Mouse (Mus musculus) T-cell, adult 2 months (primary cell): ENCODE results near the gene Dhrs1.

ENCODE experiments used
- DNase-seq: peaks from one replicate; pipeline ENCODE4 v3.0.0; 2022; ENCODE audit warnings: low spot score

Gene Dhrs1

GRCm38 (mm10) chr14:55762001-55762821 lies 16.7 kb upstream of the Dhrs1 start:
- DNase-seq, result no peak

GRCm38 (mm10) chr14:55761163-55761562 lies 15.7 kb upstream of the Dhrs1 start, which contains the start of gene Ltb4r2:
Gene Ltb4r2 (plus strand): TSS chr14:55761428.
- DNase-seq, result no peak

GRCm38 (mm10) chr14:55760156-55760555 lies 14.7 kb upstream of the Dhrs1 start:
- DNase-seq, result peak; percentile 84

GRCm38 (mm10) chr14:55758363-55758784 lies 12.9 kb upstream of the Dhrs1 start, which contains the start of gene Cideb:
Gene Cideb (minus strand): TSS chr14:55758458.
- DNase-seq, result no peak

GRCm38 (mm10) chr14:55757566-55757965 lies 12.1 kb upstream of the Dhrs1 start:
- no peak for DNase-seq

- DNase-seq, result no peak
Observed at GRCm38 (mm10) chr14:55747051-55747847, 1.8 kb upstream of the Dhrs1 start.

- DNase-seq, result no peak
Observed at GRCm38 (mm10) chr14:55745861-55746237, 359 bp upstream of the Dhrs1 start.

- DNase-seq, result peak; percentile 85
Observed at GRCm38 (mm10) chr14:55743711-55744110, 1.8 kb downstream of the Dhrs1 start.

- DNase-seq, result no peak
Observed at GRCm38 (mm10) chr14:55737086-55737687, 8.3 kb downstream of the Dhrs1 start.

GRCm38 (mm10) chr14:55735758-55736157 lies 9.7 kb downstream of the Dhrs1 start:
- no peak for DNase-seq

GRCm38 (mm10) chr14:55735334-55735733 lies 10.2 kb downstream of the Dhrs1 start:
- no peak for DNase-seq

GRCm38 (mm10) chr14:55734869-55735268 lies 10.6 kb downstream of the Dhrs1 start:
- no peak for DNase-seq

GRCm38 (mm10) chr14:55733889-55734288 lies 11.6 kb downstream of the Dhrs1 start:
- no peak for DNase-seq

GRCm38 (mm10) chr14:55730531-55731032 lies 14.9 kb downstream of the Dhrs1 start:
- DNase-seq, result no peak

GRCm38 (mm10) chr14:55730116-55730515 lies 15.4 kb downstream of the Dhrs1 start:
- DNase-seq, result no peak

GRCm38 (mm10) chr14:55727889-55728685 lies 17.4 kb downstream of the Dhrs1 start:
- no peak for DNase-seq

- DNase-seq, result no peak
Observed at GRCm38 (mm10) chr14:55726261-55726660, 19.2 kb downstream of the Dhrs1 start.

GRCm38 (mm10) chr14:55724411-55724871 lies 21.0 kb downstream of the Dhrs1 start:
- peak; percentile 90 for DNase-seq

- DNase-seq, result no peak
Observed at GRCm38 (mm10) chr14:55723433-55723832, 22.1 kb downstream of the Dhrs1 start.

GRCm38 (mm10) chr14:55722438-55722945 lies 23.0 kb downstream of the Dhrs1 start:
- DNase-seq, result no peak
